Mouse (Mus musculus) right cerebral cortex, postnatal 10 days (tissue): ENCODE data around the gene Tent5c.
"Not testable (repeated sequence)": the region's sequence is repeated elsewhere in the genome, so short reads cannot be mapped to it uniquely, and the experiment has no call there.

Experiments
- DNase-seq, 2 experiments: peaks; one replicate each; pipeline ENCODE4 v3.0.0; 2021; ENCODE audit warnings: low spot score in 2 of 2

The Tent5c gene

DNA sequence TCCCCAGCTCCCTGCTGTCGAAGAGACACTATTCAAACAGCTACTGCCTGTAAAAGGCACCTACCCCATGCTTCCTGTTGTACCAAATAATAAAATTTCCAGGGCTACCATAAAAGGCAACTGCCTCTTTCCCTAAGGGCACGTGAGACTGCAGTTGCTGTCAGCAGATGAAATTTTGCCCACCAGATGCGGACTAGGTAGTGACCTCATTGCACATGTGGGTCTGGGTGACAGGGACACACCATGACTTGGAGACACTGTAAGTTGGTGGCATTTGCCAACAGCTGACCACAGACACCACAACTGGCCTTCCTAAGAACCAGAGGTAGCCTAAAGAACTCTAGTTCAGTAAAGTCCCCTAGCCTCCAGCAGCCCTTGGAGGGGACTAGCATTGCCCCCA is 50.0 kb downstream of the Tent5c start:
- no peak for DNase-seq

DNA sequence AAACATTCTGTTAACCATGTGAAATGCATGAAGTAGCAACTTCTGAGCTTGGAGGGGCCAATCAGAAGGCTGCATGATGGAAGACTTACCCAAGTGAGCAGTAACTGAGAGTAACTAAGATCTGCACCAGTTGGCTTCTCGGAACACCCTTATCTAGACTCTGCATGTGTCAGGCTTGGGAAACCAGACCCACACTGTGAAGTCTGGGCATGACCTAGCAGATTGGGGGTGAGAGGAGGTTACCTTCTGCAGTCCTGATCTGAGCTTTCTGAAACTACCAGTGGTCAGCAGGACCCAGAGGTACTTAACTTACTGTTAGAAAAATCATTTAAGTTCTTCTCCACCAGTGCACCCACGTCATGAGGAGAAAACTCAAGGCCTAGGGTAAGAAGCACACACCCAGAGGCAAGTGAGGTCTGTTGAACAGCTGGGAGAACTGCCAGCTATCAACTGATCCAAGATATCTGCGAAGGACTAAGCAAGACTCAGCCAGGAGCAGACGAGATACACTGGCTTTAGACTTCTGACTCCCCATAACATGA is 50.6 kb downstream of the Tent5c start:
- no peak for DNase-seq

- DNase-seq: no peak
Measured at GRCm38 (mm10) chr3:100436756-100437155, 52.4 kb downstream of the Tent5c start.

DNA sequence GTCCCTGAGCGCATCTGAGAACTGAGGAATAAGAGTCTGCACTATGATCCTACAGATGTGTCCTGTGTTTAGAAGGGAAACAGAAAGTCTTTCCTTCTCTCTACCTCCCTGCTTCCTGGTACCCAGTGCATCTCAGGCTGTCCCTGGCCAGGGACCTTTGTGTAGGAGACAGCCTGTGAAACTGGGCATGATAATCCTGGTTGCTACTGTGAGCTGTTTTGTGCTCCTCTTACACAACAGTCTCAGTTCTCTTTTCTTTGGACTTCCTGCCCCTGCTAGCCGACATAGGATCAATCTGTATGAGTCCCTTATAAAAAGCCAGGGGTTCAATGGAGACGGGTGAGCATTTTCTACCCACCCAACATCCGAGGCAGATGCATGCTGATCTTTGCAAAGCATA is 57.4 kb downstream of the Tent5c start:
- DNase-seq: no peak

- DNase-seq: no peak
Measured at GRCm38 (mm10) chr3:100430731-100431130, 58.4 kb downstream of the Tent5c start.

- no peak for DNase-seq
Measured at GRCm38 (mm10) chr3:100430101-100430500, 59.0 kb downstream of the Tent5c start.

- no peak for DNase-seq
Measured at GRCm38 (mm10) chr3:100429667-100430066, 59.5 kb downstream of the Tent5c start.

- DNase-seq: no peak
Measured at GRCm38 (mm10) chr3:100427548-100427947, 61.6 kb downstream of the Tent5c start.

- peak in 1 of 2 experiments; percentile 49 for DNase-seq
Measured at GRCm38 (mm10) chr3:100422392-100423167, 66.5 kb downstream of the Tent5c start.

DNA sequence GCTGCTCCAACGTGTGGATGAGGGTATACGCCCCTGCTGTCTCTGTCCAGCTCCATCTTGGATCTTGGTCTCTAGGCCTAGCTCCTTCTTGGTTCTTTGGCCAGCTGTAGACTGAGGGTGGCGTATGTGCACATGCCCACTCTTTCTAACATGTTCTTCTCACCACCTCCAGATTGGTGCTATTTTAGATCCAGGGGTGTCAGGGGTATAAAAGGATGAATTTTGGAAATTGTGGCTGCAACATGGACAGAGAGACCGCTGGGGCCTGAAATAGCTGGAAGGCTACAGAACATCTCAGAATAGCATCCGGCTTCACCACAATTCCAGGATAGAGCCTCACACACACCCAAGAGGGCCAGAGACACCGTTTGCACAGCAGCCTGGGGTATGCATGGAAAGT is 67.8 kb downstream of the Tent5c start:
- no peak for DNase-seq

- no peak for DNase-seq
Measured at GRCm38 (mm10) chr3:100420691-100421056, 68.5 kb downstream of the Tent5c start.

- DNase-seq: no peak
Measured at GRCm38 (mm10) chr3:100419962-100420690, 69.0 kb downstream of the Tent5c start.

DNA sequence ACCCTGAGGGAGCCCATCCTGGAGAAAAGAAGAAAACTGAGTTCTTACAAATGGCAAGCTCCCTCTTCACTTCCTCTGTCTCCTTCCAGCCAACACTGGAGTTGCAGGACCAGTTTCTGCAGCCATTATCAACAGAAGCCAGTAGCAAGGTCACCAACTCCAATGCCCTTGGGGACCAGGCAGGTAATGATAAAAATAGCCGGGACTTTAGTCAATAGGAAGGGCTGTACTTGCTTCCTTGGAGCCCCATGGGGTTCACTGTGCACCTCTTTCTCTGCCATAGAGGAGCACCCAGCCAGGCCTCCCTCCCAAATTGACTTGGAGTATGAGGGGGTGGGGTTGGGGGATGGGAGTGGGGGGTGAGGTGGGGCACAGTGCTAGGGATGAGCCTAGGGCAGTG is 70.7 kb downstream of the Tent5c start:
- no peak for DNase-seq

DNA sequence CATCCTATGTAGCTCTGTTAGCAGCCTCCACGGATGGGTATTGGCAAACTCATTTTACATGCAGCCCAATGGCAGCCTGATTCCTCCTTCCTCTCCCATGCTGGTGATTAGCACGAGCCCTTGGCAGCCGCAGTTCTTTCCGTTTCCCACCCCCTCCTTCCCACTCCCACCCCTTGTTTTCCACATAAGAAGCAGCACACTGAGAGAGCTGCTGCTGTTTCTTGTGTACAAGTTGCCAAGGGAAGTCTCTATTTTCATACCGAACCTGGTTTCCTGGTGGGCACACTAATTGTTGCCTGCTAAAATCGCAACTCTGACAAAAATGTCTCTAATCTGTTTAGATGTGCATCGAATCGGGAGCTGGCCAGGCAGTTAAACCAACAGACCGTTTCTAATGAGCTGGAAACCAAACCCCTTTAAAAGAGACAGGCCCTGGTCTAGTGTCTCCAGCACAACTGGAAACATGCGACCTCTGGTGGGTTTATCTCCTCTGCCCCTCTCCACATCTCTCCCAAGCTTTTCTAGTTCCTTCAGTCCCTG is 71.3 kb downstream of the Tent5c start:
- DNase-seq: peak; percentile 45 to 62

GRCm38 (mm10) chr3:100415671-100416070 is 73.5 kb downstream of the Tent5c start:
- no peak for DNase-seq

DNA sequence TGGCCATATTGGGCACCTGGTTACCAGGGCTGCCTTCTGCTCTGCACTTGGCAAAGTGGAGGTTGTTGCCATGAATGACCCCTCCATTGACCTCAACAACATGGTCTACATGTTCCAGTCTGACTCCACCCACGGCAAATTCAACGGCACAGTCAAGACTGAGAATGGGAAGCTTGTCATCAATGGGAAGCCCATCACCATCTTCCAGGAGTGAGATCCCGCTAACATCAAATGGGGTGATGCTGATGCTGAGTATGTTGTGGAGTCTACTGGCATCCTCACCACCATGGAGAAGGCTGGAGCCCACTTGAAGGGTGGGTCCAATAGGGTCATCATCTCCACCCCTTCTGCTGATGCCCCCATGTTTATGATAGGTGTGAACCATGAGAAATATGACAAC is 75.5 kb downstream of the Tent5c start:
- DNase-seq: not testable (repeated sequence)

GRCm38 (mm10) chr3:100411945-100412344 is 77.2 kb downstream of the Tent5c start:
- no peak for DNase-seq

DNA sequence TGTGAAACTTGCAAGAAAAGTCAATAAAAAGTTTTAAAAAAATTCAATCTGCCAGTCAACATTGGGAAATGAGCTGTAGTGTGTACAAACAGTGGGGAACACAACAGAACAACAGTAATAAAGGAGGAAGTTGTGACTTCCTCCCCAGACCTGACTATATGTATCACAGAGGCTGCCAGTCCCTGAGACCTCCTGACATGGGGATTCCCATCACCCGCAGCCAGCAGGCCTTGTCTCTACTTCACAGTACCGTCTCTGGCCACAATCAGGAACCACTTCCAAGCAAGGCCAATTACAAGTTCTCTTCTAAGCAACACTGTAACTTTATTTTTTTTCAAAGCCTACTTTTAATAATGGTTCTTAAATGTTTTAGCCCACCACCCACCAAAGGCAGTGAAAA is 79.8 kb downstream of the Tent5c start:
- no peak for DNase-seq

GRCm38 (mm10) chr3:100408351-100409043 is 80.6 kb downstream of the Tent5c start:
- no peak for DNase-seq

- DNase-seq: peak in 1 of 2 experiments; percentile 17
Measured at GRCm38 (mm10) chr3:100402656-100403055, 86.5 kb downstream of the Tent5c start.
